20 mouse cellular contexts compared by ENCODE assay signal in the genomic region with DNA sequence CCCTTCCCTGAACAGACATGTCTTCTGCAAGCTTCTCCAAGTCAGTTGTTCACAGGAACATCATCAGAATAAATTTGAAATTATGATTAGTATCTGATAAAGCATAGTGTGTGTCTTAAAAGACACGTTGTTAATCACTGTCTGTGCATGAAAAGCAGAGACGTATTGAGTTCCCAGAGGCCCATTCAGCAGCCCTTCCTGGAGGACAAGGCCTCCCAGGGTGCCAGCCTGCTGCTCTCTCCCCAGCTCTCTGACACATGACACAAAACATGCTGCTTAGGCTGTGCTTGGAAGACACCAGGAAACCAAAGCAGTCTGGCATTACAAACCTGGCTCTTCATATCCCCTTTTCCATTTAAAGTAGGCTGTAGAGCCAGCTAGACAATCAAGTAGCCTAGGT.
DNase-seq lines count a peak whose midpoint lies in the region; ATAC-seq and TF ChIP-seq lines count a peak whose summit lies in the region.
"Had no signal": no experiment of that assay in that cellular context is flagged by ENCODE, and none has a peak within 500 bp of the region (broad histone marks: within the 10 kb centered on the region; RNA-seq: fewer than 3 reads in every experiment).

No protein-coding gene starts in this region.

- H3K4me1 ChIP-seq in hindbrain, embryonic 10.5 days (replicated peaks) = peaks cover 24% of the 10 kb centered on the region
- no peaks in the 10 kb centered on the region; the same call in 1 of the 2 replicates for H3K4me1 ChIP-seq in hindbrain, embryonic 14.5 days (replicated peaks; ENCODE audit: control insufficient read depth, insufficient read depth, low read length)
- H3K4me1 ChIP-seq in midbrain, embryonic 13.5 days (replicated peaks) = peaks cover 8% of the 10 kb centered on the region
- no peaks in the 10 kb centered on the region for H3K4me1 ChIP-seq in midbrain, postnatal 0 days (ENCODE audit: insufficient read depth, low read length)
- H3K4me1 ChIP-seq: midbrain, embryonic 15.5 days had no signal

- 23% methylated on average over 2 of the region's 2 CpGs for WGBS in hindbrain, embryonic 10.5 days
- 14% methylated on average over 2 of the region's 2 CpGs for WGBS in hindbrain, embryonic 14.5 days
- WGBS in midbrain, embryonic 13.5 days = 29% methylated on average over 2 of the region's 2 CpGs
- whole genome bisulfite sequencing in midbrain, postnatal 0 days = 14% methylated on average over 2 of the region's 2 CpGs

- peak overlapping the region; percentile 23; the same call in 1 of the 2 replicates for H3K27ac ChIP-seq in hindbrain, embryonic 10.5 days
- H3K27ac ChIP-seq in hindbrain, embryonic 14.5 days = no peak overlapping the region; the same call in 1 of the 2 replicates
- H3K27ac ChIP-seq in midbrain, embryonic 13.5 days = 0 out of 2 replicates have a peak overlapping the region, but pooled peaks have one; percentile 7
- H3K27ac ChIP-seq in midbrain, postnatal 0 days (ENCODE audit: low read depth, low read length) = no peak overlapping the region
- H3K27ac ChIP-seq: kidney, postnatal 0 days; left cerebral cortex, adult 2 months; liver, embryonic 15.5 days; midbrain, embryonic 15.5 days had no signal

- H3K36me3 ChIP-seq in hindbrain, embryonic 10.5 days = peaks cover 23% of the 10 kb centered on the region
- H3K36me3 ChIP-seq in hindbrain, embryonic 14.5 days (replicated peaks; ENCODE audit: control insufficient read depth, insufficient read depth) = peaks cover 32% of the 10 kb centered on the region
- H3K36me3 ChIP-seq in midbrain, embryonic 13.5 days = peaks cover 51% of the 10 kb centered on the region
- H3K36me3 ChIP-seq in midbrain, postnatal 0 days (ENCODE audit: insufficient read depth, low read length) = peaks cover 12% of the 10 kb centered on the region
- H3K36me3 ChIP-seq: liver, embryonic 15.5 days had no signal

- peak; percentile 30 for DNase-seq in embryo, embryonic 10.5 days (ENCODE audit: low spot score)
- DNase-seq in embryo, embryonic 9.5 days (ENCODE audit: extremely low spot score) = no peak
- peak; percentile 31 for DNase-seq in hindbrain, embryonic 10.5 days (ENCODE audit: low spot score)
- DNase-seq in hindbrain, embryonic 14.5 days (ENCODE audit: low spot score) = no peak
- DNase-seq in midbrain, postnatal 0 days (ENCODE audit: low spot score) = no peak
- no peak for DNase-seq in right cerebral cortex, postnatal 4 days
- no peak for DNase-seq in adrenal gland, postnatal 10 days
- DNase-seq: adrenal gland, adult 8-10 months; cerebellum, adult 2 months; gastrocnemius, postnatal 10 days; heart, postnatal 36 days; right cerebral cortex, adult 18-20 months; thymus, postnatal 4 days had no signal

- ATAC-seq in hindbrain, embryonic 14.5 days (ENCODE audit: low FRiP score) = no peak
- no peak for ATAC-seq in midbrain, embryonic 13.5 days
- ATAC-seq in midbrain, postnatal 0 days (ENCODE audit: low FRiP score) = no peak
- ATAC-seq: intestine, postnatal 0 days; midbrain, embryonic 15.5 days had no signal

- H3K9ac ChIP-seq in hindbrain, embryonic 14.5 days = no peak overlapping the region
- H3K9ac ChIP-seq in midbrain, embryonic 13.5 days (replicated peaks) = no peak overlapping the region
- H3K9ac ChIP-seq in midbrain, postnatal 0 days (replicated peaks; ENCODE audit: low read length, poor library complexity, severe bottlenecking) = no peak overlapping the region
- H3K9ac ChIP-seq: liver, embryonic 15.5 days; midbrain, embryonic 15.5 days had no signal

- no peak overlapping the region for H3K4me2 ChIP-seq in hindbrain, embryonic 14.5 days (replicated peaks)
- H3K4me2 ChIP-seq in midbrain, embryonic 13.5 days (replicated peaks) = no peak overlapping the region
- H3K4me2 ChIP-seq in midbrain, postnatal 0 days (ENCODE audit: low read depth, low read length, poor library complexity, severe bottlenecking) = no peak overlapping the region
- H3K4me2 ChIP-seq: liver, embryonic 15.5 days; midbrain, embryonic 15.5 days had no signal

- no peaks in the 10 kb centered on the region for H3K9me3 ChIP-seq in hindbrain, embryonic 10.5 days
- no peaks in the 10 kb centered on the region for H3K9me3 ChIP-seq in hindbrain, embryonic 14.5 days (ENCODE audit: control insufficient read depth, low read length)
- no peaks in the 10 kb centered on the region for H3K9me3 ChIP-seq in midbrain, embryonic 13.5 days
- H3K9me3 ChIP-seq in midbrain, postnatal 0 days (ENCODE audit: low read length) = no peaks in the 10 kb centered on the region
- H3K9me3 ChIP-seq: liver, embryonic 15.5 days; midbrain, embryonic 15.5 days had no signal

- H3K27me3 ChIP-seq in hindbrain, embryonic 10.5 days (ENCODE audit: insufficient read depth, poor library complexity, severe bottlenecking) = no peaks in the 10 kb centered on the region
- H3K27me3 ChIP-seq in hindbrain, embryonic 14.5 days (ENCODE audit: control insufficient read depth, insufficient read depth, low read length) = no peaks in the 10 kb centered on the region
- H3K27me3 ChIP-seq in midbrain, embryonic 13.5 days = no peaks in the 10 kb centered on the region
- H3K27me3 ChIP-seq in midbrain, postnatal 0 days (ENCODE audit: insufficient read depth, low read length) = no peaks in the 10 kb centered on the region
- H3K27me3 ChIP-seq: CH12.LX; liver, embryonic 15.5 days; midbrain, embryonic 15.5 days had no signal

- H3K4me3 ChIP-seq in hindbrain, embryonic 10.5 days = no peak overlapping the region
- no peak overlapping the region for H3K4me3 ChIP-seq in hindbrain, embryonic 14.5 days (replicated peaks; ENCODE audit: low read length)
- H3K4me3 ChIP-seq in midbrain, embryonic 13.5 days (replicated peaks) = no peak overlapping the region
- no peak overlapping the region for H3K4me3 ChIP-seq in midbrain, postnatal 0 days (ENCODE audit: low read depth, low read length)
- H3K4me3 ChIP-seq: left cerebral cortex, adult 2 months; liver, embryonic 15.5 days; midbrain, embryonic 15.5 days had no signal

- TF ChIP-seq CTCF in midbrain, postnatal 0 days (IDR thresholded peaks at IDR 0.05) = no peak

Comparison
In these comparisons a context has a peak if more than half of its experiments do, and no peak if none do; other contexts are left out.
1. DNase-seq: peak in embryo, embryonic 10.5 days (single experiment) and hindbrain, embryonic 10.5 days (single experiment); none in embryo, embryonic 9.5 days (single experiment), hindbrain, embryonic 14.5 days (single experiment), midbrain, postnatal 0 days (single experiment), right cerebral cortex, postnatal 4 days (single experiment) and adrenal gland, postnatal 10 days (single experiment).
2. H3K27ac ChIP-seq: peak in hindbrain, embryonic 10.5 days (single experiment) and midbrain, embryonic 13.5 days (single experiment); none in hindbrain, embryonic 14.5 days (single experiment) and midbrain, postnatal 0 days (single experiment).